Mouse (Mus musculus) layer of hippocampus, postnatal 36 days (tissue): ENCODE measurements around the gene Gle1. TPM values are rescaled to one million over a fixed set of nuclear protein-coding genes. Genes with fewer than 3 reads are reported as not detected.
"Not testable (repeated sequence)": the region's sequence is repeated elsewhere in the genome, so short reads cannot be mapped to it uniquely, and the experiment has no call there.

Source experiments
- DNase-seq, 2 experiments: peaks; one replicate each; pipeline ENCODE4 v3.0.0; 2022
- total RNA-seq, 2 experiments: library from RNA; stranded (reverse); gene quantifications; 2 replicates each; pipeline ENCODE4 v1.2.3; 2021

Gene Gle1
- 10 to 100 TPM; 38.7 to 45.5 TPM for total RNA-seq

GRCm38 (mm10) chr2:29934906-29935599 lies at the start of gene Gle1:
Gene Gle1 (plus strand): TSS chr2:29935426.
- DNase-seq = peak; percentile 96 to 97

DNA sequence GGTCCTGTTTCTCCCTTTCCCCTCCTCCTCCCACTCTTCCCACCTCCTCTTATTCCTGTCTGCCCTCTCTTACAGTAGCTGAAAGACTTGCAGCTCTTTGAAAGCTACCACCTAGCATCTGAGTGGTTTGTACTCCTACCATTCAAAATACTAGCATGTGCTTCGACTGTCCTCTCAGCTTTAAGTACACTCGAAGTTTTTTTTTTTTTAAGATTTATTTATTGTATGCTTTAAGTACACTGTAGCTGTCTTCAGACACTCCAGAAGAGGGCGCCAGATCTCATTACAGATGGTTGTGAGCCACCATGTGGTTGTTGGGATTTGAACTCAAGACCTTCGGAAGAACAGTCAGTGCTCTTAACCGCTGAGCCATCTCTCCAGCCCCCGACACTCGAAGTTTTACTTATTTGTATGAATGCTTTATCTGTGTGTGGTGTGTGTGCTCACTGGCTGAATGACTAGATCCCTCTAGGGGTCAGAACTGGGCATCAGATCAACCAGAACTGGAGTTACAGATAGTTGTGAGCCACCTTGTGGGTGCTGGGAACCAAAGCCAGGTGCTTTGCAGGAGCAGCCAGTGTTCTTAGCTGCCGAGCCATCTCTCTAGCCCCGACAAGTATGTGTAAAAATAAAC lies 48.5 kb upstream of the Gle1 start:
- not testable (repeated sequence) for DNase-seq

DNA sequence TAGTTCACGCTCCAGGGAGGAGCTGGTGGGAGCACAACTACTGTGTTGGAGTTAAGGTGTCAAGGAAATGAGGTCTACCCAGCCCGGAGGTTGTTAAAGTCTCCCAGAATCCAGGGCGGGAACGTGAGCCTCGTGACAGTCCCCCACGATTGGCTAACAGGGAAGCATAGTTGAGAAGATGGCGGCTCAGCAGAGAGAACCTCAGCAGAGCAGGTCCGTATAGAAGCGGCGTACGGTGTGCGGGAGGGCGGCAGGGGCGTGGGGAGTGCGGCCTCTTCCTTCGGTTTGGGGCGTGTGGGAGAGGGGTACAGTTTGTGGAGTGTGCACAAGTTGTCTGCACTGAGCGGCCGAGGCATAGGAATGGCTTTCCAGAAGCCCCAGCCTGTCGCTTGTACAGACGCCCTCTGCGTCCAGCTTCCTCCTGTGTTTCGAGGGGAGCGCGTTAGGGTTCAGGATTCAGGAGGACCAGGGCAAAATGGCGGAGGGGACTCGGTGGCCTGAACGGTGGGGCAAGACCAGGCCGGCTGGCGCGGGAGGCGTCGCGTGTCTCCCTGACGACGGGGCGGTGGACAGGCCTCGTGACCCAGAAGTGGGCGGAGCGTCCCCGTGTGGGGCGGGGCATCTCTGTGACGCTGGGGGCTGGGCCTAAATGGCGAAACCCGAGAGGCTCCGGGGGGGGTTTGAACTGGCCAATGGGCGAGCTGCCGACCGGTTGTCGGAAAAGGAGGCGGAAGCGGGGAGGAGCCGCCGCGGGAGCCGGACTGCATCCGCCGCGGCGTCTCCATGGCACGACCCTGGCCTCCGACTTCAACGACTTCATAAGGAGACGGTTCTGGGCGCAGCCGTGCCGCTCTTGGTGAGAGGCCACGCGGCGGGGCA lies 45.9 kb upstream of the Gle1 start, which contains the start of gene Odf2:
TSS of gene Odf2 (plus strand) at position 156 of the 879 bp plus-strand sequence.
- peak; percentile 100 for DNase-seq

GRCm38 (mm10) chr2:29889991-29890833 lies 45.0 kb upstream of the Gle1 start:
- DNase-seq = peak; percentile 86 to 87

- no peak for DNase-seq
Measured at GRCm38 (mm10) chr2:29891773-29892172, 43.5 kb upstream of the Gle1 start.

GRCm38 (mm10) chr2:29896071-29896470 lies 39.2 kb upstream of the Gle1 start:
- no peak for DNase-seq

- DNase-seq = no peak
Measured at GRCm38 (mm10) chr2:29897366-29897765, 37.9 kb upstream of the Gle1 start.

GRCm38 (mm10) chr2:29898081-29898480 lies 37.1 kb upstream of the Gle1 start:
- DNase-seq = no peak

DNA sequence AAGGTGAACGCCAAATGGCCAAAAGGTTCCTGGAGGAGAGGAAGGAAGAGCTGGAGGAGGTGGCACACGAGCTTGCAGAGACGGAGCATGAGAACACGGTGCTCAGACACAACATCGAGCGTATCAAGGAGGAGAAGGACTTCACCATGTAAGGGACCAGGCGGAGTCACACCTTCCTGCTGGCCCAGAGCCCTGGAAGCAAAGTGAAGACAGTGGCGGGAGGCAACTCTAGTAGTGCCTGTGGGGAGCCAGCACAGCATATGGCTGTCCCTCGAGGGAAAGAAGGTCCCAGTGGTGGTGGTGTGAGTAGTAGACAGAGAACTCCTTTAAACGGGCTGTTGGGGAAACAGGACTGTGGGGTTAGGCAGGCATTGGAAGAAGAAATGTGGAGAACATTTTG lies 33.0 kb upstream of the Gle1 start:
- DNase-seq = no peak

GRCm38 (mm10) chr2:29908171-29908570 lies 27.1 kb upstream of the Gle1 start:
- not testable (repeated sequence) for DNase-seq

DNA sequence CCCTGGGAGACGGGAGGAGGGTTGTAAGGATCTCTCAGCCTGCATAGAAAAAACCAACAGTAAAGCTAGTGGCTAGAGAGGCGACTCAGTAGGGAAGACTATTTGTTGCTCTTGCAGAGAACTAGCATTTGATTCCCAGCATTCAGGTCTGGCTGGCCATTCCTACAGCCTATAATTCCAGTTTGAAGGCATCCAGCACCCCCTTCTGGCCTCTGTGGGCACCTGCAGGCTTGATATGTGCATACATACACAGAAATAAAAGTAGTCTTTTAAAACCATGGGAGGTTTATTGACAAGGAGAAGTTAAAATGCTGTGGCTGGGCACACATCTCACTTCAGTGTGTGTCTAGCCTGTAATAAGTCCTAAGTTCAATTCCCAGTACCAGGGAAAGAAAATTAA lies 25.2 kb upstream of the Gle1 start:
- no peak for DNase-seq

DNA sequence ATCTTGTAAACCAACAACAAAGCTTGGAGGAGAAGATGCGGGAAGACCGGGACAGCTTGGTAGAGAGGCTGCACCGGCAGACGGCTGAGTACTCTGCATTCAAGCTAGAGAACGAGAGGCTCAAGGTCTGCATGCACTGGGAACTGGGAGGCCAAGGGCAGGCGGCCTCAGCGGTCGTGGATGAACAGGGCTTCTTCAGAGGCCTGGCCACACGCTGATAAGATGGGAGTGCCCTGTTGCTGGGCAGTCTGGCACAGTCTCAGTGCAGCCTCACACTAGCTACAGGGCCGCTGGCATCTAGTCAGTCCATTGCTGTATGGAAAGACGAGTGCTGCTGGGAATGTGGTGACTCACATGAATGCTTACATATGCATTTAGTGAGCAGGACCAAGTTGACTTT lies 17.6 kb upstream of the Gle1 start:
- DNase-seq = no peak

DNA sequence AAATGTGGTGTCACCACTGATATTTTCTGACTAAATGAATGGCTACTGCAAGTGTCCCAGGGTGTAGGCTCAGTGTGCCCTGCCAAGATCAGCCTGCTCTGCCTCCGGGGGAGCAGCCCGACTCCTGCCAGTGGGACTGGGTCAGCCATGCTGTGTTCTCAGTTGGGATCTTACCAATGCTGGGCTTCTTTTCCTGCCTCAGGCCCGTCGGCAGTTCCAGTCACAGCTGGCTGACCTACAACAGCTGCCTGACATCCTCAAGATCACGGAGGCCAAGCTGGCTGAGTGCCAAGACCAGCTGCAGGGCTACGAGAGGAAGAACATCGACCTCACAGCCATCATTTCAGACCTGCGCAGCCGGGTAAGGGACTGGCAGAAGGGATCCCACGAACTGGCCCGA lies 13.2 kb upstream of the Gle1 start:
- no peak for DNase-seq

DNA sequence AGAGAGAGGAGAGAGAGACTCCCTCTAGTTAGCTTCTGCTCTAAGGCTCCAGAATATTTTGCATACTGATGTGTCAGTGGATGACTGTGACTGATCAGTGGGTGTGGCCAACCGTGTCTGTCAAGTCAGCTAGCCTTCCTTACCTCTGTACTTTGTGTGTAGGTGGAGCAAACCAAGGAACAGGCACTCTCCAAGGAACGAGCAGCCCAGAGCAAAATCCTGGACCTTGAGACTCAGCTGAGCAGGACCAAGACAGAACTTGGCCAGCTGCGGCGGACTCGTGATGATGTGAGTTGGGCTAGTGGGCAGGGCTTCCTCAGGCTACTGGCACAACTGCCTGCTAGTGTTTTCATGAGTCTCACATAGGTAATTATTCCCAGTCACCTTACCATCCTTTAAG lies 8.7 kb upstream of the Gle1 start:
- DNase-seq = no peak

GRCm38 (mm10) chr2:29930506-29930905 lies 4.7 kb upstream of the Gle1 start:
- peak; percentile 38 to 45 for DNase-seq

DNA sequence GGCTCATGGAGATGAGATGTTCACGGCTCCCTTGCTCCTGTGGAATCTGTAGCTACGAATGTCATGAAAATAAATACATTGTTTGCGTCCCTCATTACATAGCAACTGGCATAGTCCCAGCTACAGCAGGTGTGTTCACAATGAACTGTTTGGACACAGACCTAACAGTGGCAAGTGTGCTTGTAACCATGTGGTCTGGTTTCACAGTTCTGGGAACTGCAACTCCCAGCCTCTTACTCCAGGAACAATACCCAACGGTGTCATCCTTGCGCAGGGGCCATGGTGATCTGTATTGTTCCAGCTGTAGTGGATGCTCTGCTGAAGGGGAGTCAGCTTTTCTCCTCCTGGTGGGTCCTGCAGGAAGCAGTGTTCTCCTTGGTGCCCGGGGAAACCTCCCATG lies 4.0 kb upstream of the Gle1 start:
- no peak for DNase-seq

GRCm38 (mm10) chr2:29940073-29940472 lies 4.8 kb downstream of the Gle1 start:
- no peak for DNase-seq

DNA sequence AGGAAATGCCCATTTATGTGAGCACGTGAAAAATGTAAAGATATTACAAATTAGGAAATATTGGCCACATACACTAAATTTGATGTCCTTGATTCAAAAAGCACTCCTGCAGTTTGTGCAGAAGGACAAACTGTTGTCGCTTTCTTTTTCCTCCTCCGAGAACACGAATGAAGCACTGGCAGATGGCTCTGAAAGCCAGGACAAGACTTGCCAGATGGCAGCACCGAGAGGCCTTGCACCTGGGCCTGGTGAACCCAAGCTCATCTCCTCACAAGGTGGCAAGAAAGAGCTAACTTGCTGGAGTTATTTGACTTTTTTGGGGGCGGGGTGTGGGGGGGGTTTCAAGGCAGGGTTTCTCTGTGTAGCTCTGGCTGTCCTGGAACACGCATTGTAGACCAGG lies 5.6 kb downstream of the Gle1 start:
- DNase-seq = no peak

GRCm38 (mm10) chr2:29944723-29945122 lies 9.5 kb downstream of the Gle1 start:
- no peak for DNase-seq

GRCm38 (mm10) chr2:29948896-29949295 lies 13.7 kb downstream of the Gle1 start:
- DNase-seq = no peak

GRCm38 (mm10) chr2:29961246-29961645 lies 26.0 kb downstream of the Gle1 start:
- no peak for DNase-seq
